Mouse (Mus musculus): ENCODE results near the gene Polrmt. TPM values are rescaled to one million over a fixed set of nuclear protein-coding genes. Genes with fewer than 3 reads are reported as not detected.
A peak's percentile ranks its signal among the peaks of the same experiment; 100 is the strongest.

The Polrmt gene
- polyA plus RNA-seq, 1 experiment from 2014 or later: 54.0 TPM

DNA sequence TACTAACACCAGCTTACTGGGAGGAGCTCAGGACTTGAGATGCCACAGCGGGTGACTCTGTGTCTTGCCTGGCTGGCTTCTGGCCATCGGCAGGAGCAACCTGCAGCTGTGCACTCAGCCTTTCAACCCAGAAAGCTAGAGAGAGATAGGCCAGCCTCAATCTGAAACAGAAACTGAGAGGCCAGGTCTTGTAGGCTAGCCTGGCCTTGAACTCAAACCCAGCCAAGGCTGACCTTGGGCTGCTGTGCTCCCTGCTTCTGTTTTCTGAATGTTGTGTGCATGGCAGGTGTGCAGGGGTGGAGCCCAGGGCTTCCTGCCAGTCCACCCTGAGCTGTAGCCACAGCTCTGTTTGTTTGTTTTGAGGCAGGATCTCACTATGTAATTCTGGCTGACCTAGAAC lies 26.8 kb upstream of the Polrmt start:
- no peaks in the 10 kb centered on the region for H3K36me3 ChIP-seq
- H3K4me1 ChIP-seq (replicated peaks): peaks cover 17% of the 10 kb centered on the region
- no peak overlapping the region for H3K9ac ChIP-seq (replicated peaks)
- WGBS: 91% methylated on average over 2 of the region's 2 CpGs
- no peak overlapping the region for H3K4me3 ChIP-seq (replicated peaks)
- no peak overlapping the region for H3K27ac ChIP-seq
- no peak for ATAC-seq (ENCODE audit: insufficient number of reproducible peaks, insufficient read depth, low FRiP score, low TSS enrichment, low read depth)
- peaks cover 17% of the 10 kb centered on the region for H3K27me3 ChIP-seq
- no peak overlapping the region for H3K4me2 ChIP-seq
- H3K9me3 ChIP-seq: peaks cover 13% of the 10 kb centered on the region

DNA sequence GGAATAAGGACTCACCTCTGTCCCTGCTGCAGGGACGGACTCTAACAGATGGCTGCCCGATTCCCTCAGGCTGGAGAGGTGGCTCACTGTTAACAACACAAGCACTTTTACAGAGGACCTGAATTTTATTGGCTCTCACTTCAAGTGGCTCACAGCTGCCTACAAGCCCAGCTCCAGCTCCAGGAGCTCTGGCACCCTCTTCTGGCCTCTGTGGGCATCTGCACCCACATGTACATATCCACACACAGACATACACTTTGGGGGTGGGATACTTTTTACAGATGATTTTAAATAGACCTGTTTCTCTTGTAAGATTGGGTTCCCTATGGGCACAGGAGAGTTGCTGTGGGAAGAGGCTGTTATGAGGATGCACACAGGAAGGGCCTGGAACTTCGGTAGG lies 25.9 kb upstream of the Polrmt start:
- 80% methylated on average over 3 of the region's 3 CpGs for WGBS
- H3K27ac ChIP-seq: no peak overlapping the region
- H3K36me3 ChIP-seq: no peaks in the 10 kb centered on the region
- no peak overlapping the region for H3K4me2 ChIP-seq
- H3K9ac ChIP-seq (replicated peaks): no peak overlapping the region
- no peak overlapping the region for H3K4me3 ChIP-seq (replicated peaks)
- H3K4me1 ChIP-seq (replicated peaks): peaks cover 13% of the 10 kb centered on the region
- H3K9me3 ChIP-seq: peaks cover 13% of the 10 kb centered on the region
- H3K27me3 ChIP-seq: peaks cover 9% of the 10 kb centered on the region
- no peak for ATAC-seq (ENCODE audit: insufficient number of reproducible peaks, insufficient read depth, low FRiP score, low TSS enrichment, low read depth)

DNA sequence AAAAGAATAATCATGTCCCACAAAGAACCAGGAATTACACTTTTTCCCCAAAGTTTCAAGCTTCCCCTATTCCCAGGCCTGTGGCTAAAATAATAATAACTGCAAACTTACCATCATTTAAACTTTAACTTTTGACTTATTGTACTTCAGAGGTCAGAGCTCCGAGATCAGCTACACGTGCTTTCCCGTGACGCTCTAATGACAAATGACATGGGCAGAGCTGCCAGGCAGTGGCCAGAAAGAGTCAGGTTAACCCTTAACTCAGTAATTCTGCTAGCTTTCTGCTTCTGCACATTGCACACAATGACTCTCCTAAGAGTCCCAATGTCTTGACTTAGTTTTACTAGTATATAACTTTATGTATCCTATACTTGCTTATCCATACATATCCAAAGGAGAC lies 22.9 kb upstream of the Polrmt start:
- peaks cover 23% of the 10 kb centered on the region for H3K4me1 ChIP-seq (replicated peaks)
- no peak overlapping the region for H3K27ac ChIP-seq
- H3K9me3 ChIP-seq: peaks cover 7% of the 10 kb centered on the region
- 38% methylated on average over 4 of the region's 4 CpGs for WGBS
- no peak overlapping the region for H3K9ac ChIP-seq (replicated peaks)
- H3K4me3 ChIP-seq (replicated peaks): no peak overlapping the region
- ATAC-seq (ENCODE audit: insufficient number of reproducible peaks, insufficient read depth, low FRiP score, low TSS enrichment, low read depth): no peak
- no peaks in the 10 kb centered on the region for H3K36me3 ChIP-seq
- H3K4me2 ChIP-seq: no peak overlapping the region
- H3K27me3 ChIP-seq: no peaks in the 10 kb centered on the region

DNA sequence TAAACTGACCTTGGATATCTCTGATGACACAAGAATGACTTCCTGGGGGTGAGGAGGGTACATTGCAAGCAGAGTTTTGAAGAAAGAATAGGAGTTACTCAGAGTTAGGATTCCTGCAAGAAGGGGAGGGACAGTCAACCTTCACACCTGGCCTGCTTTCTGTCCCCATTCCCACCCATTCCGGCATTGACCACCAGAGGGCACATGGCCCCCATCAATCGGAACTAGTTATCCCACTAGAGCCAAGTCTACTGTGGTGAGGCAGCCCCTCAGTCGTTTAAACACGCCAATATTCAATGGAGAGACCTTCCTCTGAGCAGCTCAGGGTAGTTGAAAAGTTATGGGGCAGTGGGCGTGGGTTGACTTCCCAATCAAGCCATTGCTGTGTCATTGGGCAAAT lies 22.0 kb upstream of the Polrmt start:
- peaks cover 27% of the 10 kb centered on the region for H3K4me1 ChIP-seq (replicated peaks)
- H3K27me3 ChIP-seq: no peaks in the 10 kb centered on the region
- H3K27ac ChIP-seq: no peak overlapping the region
- ATAC-seq (ENCODE audit: insufficient number of reproducible peaks, insufficient read depth, low FRiP score, low TSS enrichment, low read depth): no peak
- H3K9me3 ChIP-seq: peaks cover 7% of the 10 kb centered on the region
- no peak overlapping the region for H3K9ac ChIP-seq (replicated peaks)
- WGBS: 0% methylated on average over 5 of the region's 5 CpGs
- H3K4me3 ChIP-seq (replicated peaks): no peak overlapping the region
- H3K36me3 ChIP-seq: no peaks in the 10 kb centered on the region
- H3K4me2 ChIP-seq: no peak overlapping the region

DNA sequence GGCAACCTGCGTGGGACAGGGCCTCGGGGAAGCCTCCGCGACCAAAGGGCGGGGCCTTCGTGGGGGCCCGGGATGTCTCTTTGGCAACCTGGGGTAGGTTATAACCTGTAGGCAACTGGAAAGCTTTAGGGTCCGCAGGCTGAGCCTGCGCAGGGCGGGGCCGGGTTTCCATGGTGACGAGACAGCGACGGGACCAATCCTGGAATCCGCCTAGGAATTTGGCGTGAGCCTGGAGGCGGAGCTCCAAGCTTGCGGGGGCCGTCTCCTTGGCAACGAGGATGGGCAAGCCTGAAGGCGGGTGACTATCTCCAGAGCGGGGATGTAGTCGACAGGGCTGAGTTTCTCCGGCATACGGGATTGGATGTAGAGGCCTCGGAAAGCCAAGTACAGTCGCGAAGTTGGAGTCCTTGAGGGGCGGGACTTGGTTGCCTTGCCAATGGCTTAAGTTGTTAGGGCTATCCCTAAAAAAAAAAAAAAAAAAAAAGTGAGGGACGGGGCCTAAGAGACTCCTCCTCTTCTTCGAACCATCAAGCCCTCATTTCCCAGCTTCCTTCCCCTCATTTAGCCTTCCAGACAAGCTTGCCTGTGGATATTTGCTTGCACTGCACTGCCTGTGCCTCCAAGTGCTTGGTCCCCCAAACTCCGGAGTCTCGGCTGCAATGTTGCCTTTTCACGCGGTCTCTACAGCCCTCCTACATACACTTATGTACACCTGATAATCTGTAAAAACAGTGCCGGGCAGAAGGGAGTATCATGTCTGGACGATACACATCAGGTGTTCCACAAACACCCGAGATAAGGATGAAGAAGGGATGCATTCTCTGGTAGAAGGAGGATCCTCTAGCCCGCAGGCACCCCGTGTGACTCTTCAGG lies 21.2 kb upstream of the Polrmt start:
- Histone ChIP-seq H3K4me3 (replicated peaks) (peak overlapping the region; percentile 92), H3K9ac (replicated peaks) (no peak overlapping the region), H3K4me1 (replicated peaks) (peaks cover 27% of the 10 kb centered on the region), H3K27me3 (no peaks in the 10 kb centered on the region), H3K36me3 (peaks cover 8% of the 10 kb centered on the region), H3K4me2 (peak overlapping the region; percentile 78), H3K9me3 (peaks cover 5% of the 10 kb centered on the region), H3K27ac (peak overlapping the region; percentile 93)
- WGBS: 13% methylated on average over 40 of the region's 40 CpGs
- peak; percentile 81 for ATAC-seq (ENCODE audit: insufficient number of reproducible peaks, insufficient read depth, low FRiP score, low TSS enrichment, low read depth)

DNA sequence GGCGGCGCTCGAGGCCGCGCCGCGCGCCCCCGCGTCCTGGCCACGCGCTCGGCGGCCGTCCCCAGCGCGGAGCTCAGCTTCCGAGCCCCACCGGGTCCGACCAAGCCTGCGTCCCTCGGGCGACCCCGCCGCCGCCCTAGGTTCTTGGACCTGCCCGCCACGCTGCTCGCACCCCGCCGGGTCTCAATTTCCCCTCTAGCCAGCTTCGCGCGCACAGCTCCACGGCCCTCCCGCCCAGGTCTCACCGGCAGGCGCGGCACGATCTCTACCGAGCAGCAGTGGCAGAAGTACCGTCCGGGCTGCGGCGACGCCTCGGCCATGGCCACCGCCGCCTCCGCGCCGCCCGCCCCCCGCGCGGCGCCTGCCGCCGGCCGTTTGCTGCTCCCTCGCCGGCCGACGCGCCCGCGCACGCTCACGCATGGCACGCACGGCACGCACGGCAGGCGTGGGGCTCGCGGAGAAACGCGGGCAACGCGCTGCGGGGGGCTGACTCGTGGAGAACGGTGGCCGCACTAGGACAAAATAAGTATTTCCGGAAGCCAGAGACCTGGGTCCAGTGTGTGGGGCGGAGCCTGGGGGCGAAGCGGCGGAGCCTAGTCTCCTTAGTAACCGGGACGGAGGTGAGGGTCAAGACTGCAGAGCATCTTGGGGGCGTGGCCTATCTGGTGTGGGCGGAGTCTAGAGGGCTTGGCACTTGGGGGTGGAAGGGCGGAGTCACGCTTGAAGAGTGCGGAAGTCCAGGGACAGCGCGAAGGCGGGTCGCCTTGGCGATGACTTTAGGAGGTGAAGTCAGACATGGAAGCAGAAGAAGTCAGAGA lies 20.3 kb upstream of the Polrmt start, which contains the start of gene Rnf126:
Gene Rnf126, minus strand, starts transcription at position 445 of the 818 bp plus-strand sequence.
- Histone ChIP-seq H3K4me2 (peak within 1 kb of the TSS; percentile 78), H3K4me1 (replicated peaks) (peaks cover 27% of the 10 kb centered on the region), H3K36me3 (peaks cover 17% of the 10 kb centered on the region), H3K9me3 (no peaks in the 10 kb centered on the region), H3K27me3 (no peaks in the 10 kb centered on the region), H3K4me3 (replicated peaks) (peak within 1 kb of the TSS; percentile 92), H3K27ac (peak within 1 kb of the TSS; percentile 93), H3K9ac (replicated peaks) (peak within 1 kb of the TSS; percentile 91)
- peak; percentile 89 for ATAC-seq (ENCODE audit: insufficient number of reproducible peaks, insufficient read depth, low FRiP score, low TSS enrichment, low read depth)
- under 1% methylated on average over 101 of the region's 101 CpGs for WGBS

DNA sequence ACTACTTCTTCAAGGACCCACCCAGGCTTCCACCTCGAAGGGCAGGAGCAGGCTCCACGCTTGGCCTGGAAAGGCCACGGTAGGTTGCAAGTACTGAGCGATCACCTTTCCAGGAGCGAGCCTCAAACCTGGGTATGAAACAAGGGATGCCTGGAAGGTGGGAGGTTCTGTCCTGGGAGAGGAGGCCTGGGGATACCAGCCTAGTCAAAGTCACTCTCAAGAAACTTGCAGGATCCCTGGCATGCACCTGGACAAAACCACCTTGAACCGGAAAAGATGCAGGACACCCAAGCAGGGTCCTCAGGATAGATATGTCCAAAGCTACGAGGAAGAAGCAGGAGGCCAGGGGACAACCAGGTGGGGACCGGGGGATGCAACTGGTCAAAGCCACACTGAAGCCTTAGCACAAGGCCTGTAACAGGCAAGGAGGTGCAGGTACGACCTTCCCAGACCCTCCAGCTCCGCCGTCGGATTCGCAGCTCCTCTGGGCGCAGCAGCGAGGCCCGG lies 19.7 kb upstream of the Polrmt start:
- WGBS: 7% methylated on average over 16 of the region's 16 CpGs
- ATAC-seq (ENCODE audit: insufficient number of reproducible peaks, insufficient read depth, low FRiP score, low TSS enrichment, low read depth): no peak
- Histone ChIP-seq H3K9ac (replicated peaks) (peak overlapping the region; percentile 91), H3K4me1 (replicated peaks) (peaks cover 27% of the 10 kb centered on the region), H3K27ac (peak overlapping the region; percentile 93), H3K27me3 (no peaks in the 10 kb centered on the region), H3K4me3 (replicated peaks) (peak overlapping the region; percentile 92), H3K4me2 (peak overlapping the region; percentile 78), H3K36me3 (peaks cover 23% of the 10 kb centered on the region), H3K9me3 (no peaks in the 10 kb centered on the region)

GRCm38 (mm10) chr10:79765228-79765745 lies 18.9 kb upstream of the Polrmt start:
- Histone ChIP-seq H3K4me3 (replicated peaks) (peak overlapping the region; percentile 92), H3K27ac (no peak overlapping the region), H3K36me3 (peaks cover 31% of the 10 kb centered on the region), H3K4me1 (replicated peaks) (peaks cover 27% of the 10 kb centered on the region), H3K4me2 (peak overlapping the region; percentile 78), H3K27me3 (no peaks in the 10 kb centered on the region), H3K9ac (replicated peaks) (peak overlapping the region; percentile 91), H3K9me3 (no peaks in the 10 kb centered on the region)
- no peak for ATAC-seq (ENCODE audit: insufficient number of reproducible peaks, insufficient read depth, low FRiP score, low TSS enrichment, low read depth)
- WGBS: 74% methylated on average over 2 of the region's 2 CpGs

- Histone ChIP-seq H3K9me3 (no peaks in the 10 kb centered on the region), H3K9ac (replicated peaks) (peak overlapping the region; percentile 13; the same call in 1 of the 2 replicates), H3K27me3 (no peaks in the 10 kb centered on the region), H3K27ac (no peak overlapping the region), H3K36me3 (peaks cover 40% of the 10 kb centered on the region), H3K4me3 (replicated peaks) (no peak overlapping the region), H3K4me2 (no peak overlapping the region), H3K4me1 (replicated peaks) (peaks cover 27% of the 10 kb centered on the region)
- no peak for ATAC-seq (ENCODE audit: insufficient number of reproducible peaks, insufficient read depth, low FRiP score, low TSS enrichment, low read depth)
- WGBS: 78% methylated on average over 7 of the region's 7 CpGs
Observed at GRCm38 (mm10) chr10:79764234-79764633, 17.9 kb upstream of the Polrmt start.

DNA sequence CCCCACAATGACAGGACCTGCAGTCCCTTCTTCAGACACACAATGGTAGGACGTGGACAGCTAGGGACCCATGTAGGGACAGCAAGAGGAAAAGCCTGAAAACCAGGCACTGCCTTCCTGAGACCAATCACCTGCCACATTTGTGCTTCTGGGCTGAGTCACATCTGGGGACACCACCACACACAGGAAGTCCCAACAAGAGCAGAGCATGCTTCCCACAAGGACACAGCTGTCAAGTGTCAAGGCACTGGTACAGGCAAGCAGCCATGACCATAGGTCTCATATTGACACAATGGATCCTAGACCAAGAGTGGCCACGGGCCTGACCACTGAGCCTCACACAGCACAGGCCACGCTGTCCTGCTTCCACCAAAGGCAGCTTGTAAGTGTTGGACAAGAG lies 16.5 kb upstream of the Polrmt start:
- no peaks in the 10 kb centered on the region for H3K9me3 ChIP-seq
- no peak overlapping the region for H3K9ac ChIP-seq (replicated peaks)
- WGBS: 96% methylated on average over 3 of the region's 3 CpGs
- H3K4me2 ChIP-seq: no peak overlapping the region
- H3K4me1 ChIP-seq (replicated peaks): peaks cover 23% of the 10 kb centered on the region
- H3K36me3 ChIP-seq: peaks cover 54% of the 10 kb centered on the region
- H3K27me3 ChIP-seq: no peaks in the 10 kb centered on the region
- no peak for ATAC-seq (ENCODE audit: insufficient number of reproducible peaks, insufficient read depth, low FRiP score, low TSS enrichment, low read depth)
- H3K4me3 ChIP-seq (replicated peaks): no peak overlapping the region
- no peak overlapping the region for H3K27ac ChIP-seq

DNA sequence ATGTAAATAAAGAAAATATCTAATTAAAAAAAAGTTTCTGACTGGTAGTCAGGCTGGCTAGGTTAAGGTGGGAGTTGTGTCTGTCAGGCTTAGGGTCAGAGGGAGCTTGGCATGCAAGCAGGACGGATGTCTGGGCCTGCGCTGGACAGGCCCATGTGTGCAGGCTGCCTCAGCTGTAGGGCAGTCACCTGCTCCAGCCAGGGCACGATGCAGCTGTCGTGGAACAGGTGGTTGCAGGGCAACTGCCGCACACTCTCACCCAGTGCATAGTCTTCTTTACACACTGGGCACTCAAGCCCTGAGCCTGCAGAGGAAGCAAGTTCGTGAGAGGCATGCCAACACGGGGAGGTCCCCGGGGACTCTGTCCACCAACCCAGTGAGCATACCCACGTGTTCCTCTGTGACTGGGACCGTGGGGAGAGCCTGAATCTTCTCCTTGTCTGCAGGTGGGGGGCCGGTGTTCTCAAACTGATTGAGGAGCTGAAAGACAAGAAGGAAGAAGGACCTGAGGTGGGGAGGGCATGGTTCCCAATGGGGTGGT lies 14.3 kb upstream of the Polrmt start:
- peaks cover 16% of the 10 kb centered on the region for H3K4me1 ChIP-seq (replicated peaks)
- H3K4me2 ChIP-seq: no peak overlapping the region
- H3K9ac ChIP-seq (replicated peaks): no peak overlapping the region; the same call in 1 of the 2 replicates
- peaks cover 74% of the 10 kb centered on the region for H3K36me3 ChIP-seq
- WGBS: 93% methylated on average over 11 of the region's 11 CpGs
- H3K27ac ChIP-seq: no peak overlapping the region
- no peaks in the 10 kb centered on the region for H3K9me3 ChIP-seq
- no peaks in the 10 kb centered on the region for H3K27me3 ChIP-seq
- ATAC-seq (ENCODE audit: insufficient number of reproducible peaks, insufficient read depth, low FRiP score, low TSS enrichment, low read depth): no peak
- no peak overlapping the region for H3K4me3 ChIP-seq (replicated peaks)
